Comparison of ENCODE assay signal across 22 mouse cellular contexts in the genomic region with DNA sequence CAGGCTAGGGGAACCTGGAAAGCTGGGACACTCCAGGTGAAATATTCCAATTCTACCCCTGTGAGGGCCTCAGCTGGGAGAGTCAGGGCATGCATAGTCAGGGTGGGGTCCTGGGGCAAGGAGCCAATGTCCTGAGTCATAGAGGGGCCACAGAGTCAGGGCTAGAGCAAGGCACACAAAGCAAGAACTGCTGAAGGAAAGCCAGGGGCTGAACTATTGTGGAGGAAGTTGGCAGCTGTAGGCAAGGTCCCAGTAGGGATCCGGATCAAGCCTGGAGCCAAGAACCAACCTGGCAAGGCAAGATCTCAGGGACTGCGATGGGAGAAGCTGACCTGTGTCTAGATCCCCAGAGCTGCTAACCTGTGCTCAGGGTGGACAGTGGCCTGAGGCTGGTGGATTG. TPM values are rescaled to one million over a fixed set of nuclear protein-coding genes. Genes with fewer than 3 reads are reported as not detected.
DNase-seq lines count a peak whose midpoint lies in the region; ATAC-seq and TF ChIP-seq lines count a peak whose summit lies in the region.
"Had no signal": no experiment of that assay in that cellular context is flagged by ENCODE, and none has a peak within 500 bp of the region (broad histone marks: within the 10 kb centered on the region; RNA-seq: fewer than 3 reads in every experiment).

No protein-coding gene starts in this region.

- ATAC-seq in intestine, embryonic 15.5 days = 0 out of 2 replicates have a peak, but pooled peaks have one; percentile 32
- ATAC-seq in intestine, postnatal 0 days = no peak
- ATAC-seq in stomach, embryonic 16.5 days (ENCODE audit: insufficient read depth, low FRiP score) = peak; percentile 73
- no peak for ATAC-seq in hindbrain, embryonic 12.5 days (ENCODE audit: low FRiP score)
- ATAC-seq: forebrain, embryonic 14.5 days; inflammation-experienced regulatory T-cells, adult 6 months; liver, embryonic 12.5 days; midbrain, embryonic 16.5 days had no signal

- H3K9me3 ChIP-seq in intestine, embryonic 15.5 days = no peaks in the 10 kb centered on the region
- no peaks in the 10 kb centered on the region for H3K9me3 ChIP-seq in intestine, postnatal 0 days (ENCODE audit: control insufficient read depth)
- H3K9me3 ChIP-seq in stomach, embryonic 16.5 days (replicated peaks; ENCODE audit: control insufficient read depth, low read length) = 0 out of 2 replicates have a peak, but pooled peaks cover 3% of the 10 kb centered on the region
- no peaks in the 10 kb centered on the region for H3K9me3 ChIP-seq in hindbrain, embryonic 12.5 days (replicated peaks)
- H3K9me3 ChIP-seq: embryonic facial prominence, embryonic 13.5 days; hindbrain, embryonic 13.5 days; liver, embryonic 12.5 days had no signal

- no peak overlapping the region for H3K4me3 ChIP-seq in intestine, embryonic 15.5 days (replicated peaks)
- no peak overlapping the region for H3K4me3 ChIP-seq in intestine, postnatal 0 days (ENCODE audit: low read depth, low read length)
- no peak overlapping the region for H3K4me3 ChIP-seq in stomach, embryonic 16.5 days (replicated peaks; ENCODE audit: low read length)
- H3K4me3 ChIP-seq in hindbrain, embryonic 12.5 days = no peak overlapping the region
- H3K4me3 ChIP-seq: embryonic facial prominence, embryonic 13.5 days; hindbrain, embryonic 13.5 days; left cerebral cortex, adult 2 months; limb, embryonic 12.5 days; liver, embryonic 12.5 days had no signal

- H3K9ac ChIP-seq in intestine, embryonic 15.5 days = no peak overlapping the region
- H3K9ac ChIP-seq in intestine, postnatal 0 days (ENCODE audit: low read depth, low read length) = no peak overlapping the region
- H3K9ac ChIP-seq in stomach, embryonic 16.5 days (ENCODE audit: low read length) = no peak overlapping the region
- no peak overlapping the region for H3K9ac ChIP-seq in hindbrain, embryonic 12.5 days
- H3K9ac ChIP-seq: embryonic facial prominence, embryonic 13.5 days; hindbrain, embryonic 13.5 days; limb, embryonic 12.5 days; liver, embryonic 12.5 days; lung, embryonic 14.5 days had no signal

- H3K27me3 ChIP-seq in intestine, embryonic 15.5 days (replicated peaks) = no peaks in the 10 kb centered on the region
- no peaks in the 10 kb centered on the region for H3K27me3 ChIP-seq in intestine, postnatal 0 days (replicated peaks; ENCODE audit: control insufficient read depth, insufficient read depth, low read length)
- H3K27me3 ChIP-seq in stomach, embryonic 16.5 days (ENCODE audit: control insufficient read depth, insufficient read depth, low read length) = no peaks in the 10 kb centered on the region
- no peaks in the 10 kb centered on the region for H3K27me3 ChIP-seq in hindbrain, embryonic 12.5 days
- H3K27me3 ChIP-seq: embryonic facial prominence, embryonic 13.5 days; hindbrain, embryonic 13.5 days; limb, embryonic 12.5 days; liver, embryonic 12.5 days had no signal

- no peak overlapping the region for H3K27ac ChIP-seq in intestine, embryonic 15.5 days
- no peak overlapping the region for H3K27ac ChIP-seq in intestine, postnatal 0 days (ENCODE audit: low read depth, low read length)
- peak overlapping the region; percentile 64 for H3K27ac ChIP-seq in stomach, embryonic 16.5 days (ENCODE audit: low read length)
- no peak overlapping the region for H3K27ac ChIP-seq in hindbrain, embryonic 12.5 days
- H3K27ac ChIP-seq: embryonic facial prominence, embryonic 13.5 days; hindbrain, embryonic 13.5 days; left cerebral cortex, adult 2 months; limb, embryonic 12.5 days; liver, embryonic 12.5 days had no signal

- 0 out of 2 replicates have a peak, but pooled peaks cover 2% of the 10 kb centered on the region for H3K4me1 ChIP-seq in intestine, embryonic 15.5 days (replicated peaks)
- no peaks in the 10 kb centered on the region for H3K4me1 ChIP-seq in intestine, postnatal 0 days (replicated peaks; ENCODE audit: control insufficient read depth, insufficient read depth, low read length)
- H3K4me1 ChIP-seq in stomach, embryonic 16.5 days (ENCODE audit: control insufficient read depth, insufficient read depth, low read length) = peaks cover 10% of the 10 kb centered on the region
- no peaks in the 10 kb centered on the region for H3K4me1 ChIP-seq in hindbrain, embryonic 12.5 days
- H3K4me1 ChIP-seq: embryonic facial prominence, embryonic 13.5 days; hindbrain, embryonic 13.5 days; limb, embryonic 12.5 days had no signal

- no peaks in the 10 kb centered on the region for H3K36me3 ChIP-seq in intestine, embryonic 15.5 days
- H3K36me3 ChIP-seq in intestine, postnatal 0 days (ENCODE audit: control insufficient read depth, insufficient read depth) = peaks cover 18% of the 10 kb centered on the region; the same call in 1 of the 2 replicates
- no peaks in the 10 kb centered on the region for H3K36me3 ChIP-seq in stomach, embryonic 16.5 days (ENCODE audit: control insufficient read depth, insufficient read depth, low read length)
- peaks cover 21% of the 10 kb centered on the region for H3K36me3 ChIP-seq in hindbrain, embryonic 12.5 days

- DNase-seq in cerebellum, adult 11 months = peak; percentile 64
- peak; percentile 83 for DNase-seq in cerebellum, adult 9-11 months
- no peak for DNase-seq in ovary, postnatal 10 days (ENCODE audit: low spot score)
- no peak for DNase-seq in urinary bladder, adult 18-20 months (ENCODE audit: low spot score in 2 of 2)
- DNase-seq: gastrocnemius, postnatal 25 days; kidney, postnatal 36 days; lung, embryonic 14.5 days; lung, postnatal 36 days; right cerebral cortex, postnatal 4 days; thymus, postnatal 14 days had no signal

- WGBS in intestine, embryonic 15.5 days = 86% methylated on average over 2 of the region's 2 CpGs
- WGBS in intestine, postnatal 0 days = 74% methylated on average over 2 of the region's 2 CpGs
- 65% methylated on average over 2 of the region's 2 CpGs for WGBS in stomach, embryonic 16.5 days
- 77% methylated on average over 2 of the region's 2 CpGs for WGBS in hindbrain, embryonic 12.5 days

- no peak overlapping the region for H3K4me2 ChIP-seq in intestine, embryonic 15.5 days (replicated peaks)
- H3K4me2 ChIP-seq in intestine, postnatal 0 days (replicated peaks; ENCODE audit: low read depth) = no peak overlapping the region
- H3K4me2 ChIP-seq in stomach, embryonic 16.5 days (ENCODE audit: low read depth, low read length) = no peak overlapping the region
- no peak overlapping the region for H3K4me2 ChIP-seq in hindbrain, embryonic 12.5 days (replicated peaks)
- H3K4me2 ChIP-seq: embryonic facial prominence, embryonic 13.5 days; hindbrain, embryonic 13.5 days; limb, embryonic 12.5 days; liver, embryonic 12.5 days; lung, embryonic 14.5 days had no signal

- TF ChIP-seq CTCF in intestine, postnatal 0 days (IDR thresholded peaks at IDR 0.05; ENCODE audit: low read depth) = no peak

RNA-seq across cellular contexts. Expression of gene Tpst1, which starts 9.4 kb away (rescaled TPM):
- polyA plus RNA-seq in intestine, embryonic 15.5 days (2015; fragmentation: Nextera tagmentation; extraction: Ambion mirVana) = 53.4 and 59.8 TPM in 2 replicates
- 28.7 and 29.3 TPM in 2 replicates for polyA plus RNA-seq in intestine, postnatal 0 days (2015; fragmentation: Nextera tagmentation; extraction: Ambion mirVana)
- 68.7 and 76.4 TPM in 2 replicates for polyA plus RNA-seq in stomach, embryonic 16.5 days (2015; fragmentation: Nextera tagmentation; extraction: Ambion mirVana)
- 57.0 and 62.9 TPM in 2 replicates for polyA plus RNA-seq in hindbrain, embryonic 12.5 days (2016; fragmentation: Nextera tagmentation; extraction: Ambion mirVana)

RNA-seq across cellular contexts. Expression of gene Crcp, which starts 34.7 kb away (rescaled TPM):
- polyA plus RNA-seq in intestine, embryonic 15.5 days (2015; fragmentation: Nextera tagmentation; extraction: Ambion mirVana) = 34.1 and 38.7 TPM in 2 replicates
- 39.5 and 41.6 TPM in 2 replicates for polyA plus RNA-seq in intestine, postnatal 0 days (2015; fragmentation: Nextera tagmentation; extraction: Ambion mirVana)
- polyA plus RNA-seq in stomach, embryonic 16.5 days (2015; fragmentation: Nextera tagmentation; extraction: Ambion mirVana) = 32.1 and 33.1 TPM in 2 replicates
- 53.3 and 56.0 TPM in 2 replicates for polyA plus RNA-seq in hindbrain, embryonic 12.5 days (2016; fragmentation: Nextera tagmentation; extraction: Ambion mirVana)

RNA-seq across cellular contexts. Expression of gene Asl, which starts 34.7 kb away (rescaled TPM):
- 51.4 and 65.0 TPM in 2 replicates for polyA plus RNA-seq in intestine, embryonic 15.5 days (2015; fragmentation: Nextera tagmentation; extraction: Ambion mirVana)
- polyA plus RNA-seq in intestine, postnatal 0 days (2015; fragmentation: Nextera tagmentation; extraction: Ambion mirVana) = 148 and 182 TPM in 2 replicates
- polyA plus RNA-seq in stomach, embryonic 16.5 days (2015; fragmentation: Nextera tagmentation; extraction: Ambion mirVana) = 46.5 and 47.8 TPM in 2 replicates
- polyA plus RNA-seq in hindbrain, embryonic 12.5 days (2016; fragmentation: Nextera tagmentation; extraction: Ambion mirVana) = 23.5 and 34.7 TPM in 2 replicates

Comparison
In these comparisons a context has a peak if more than half of its experiments do, and no peak if none do; other contexts are left out.
1. ATAC-seq: peak in intestine, embryonic 15.5 days (single experiment) and stomach, embryonic 16.5 days (single experiment); none in intestine, postnatal 0 days (single experiment) and hindbrain, embryonic 12.5 days (single experiment).
2. DNase-seq: peak in cerebellum, adult 11 months (single experiment) and cerebellum, adult 9-11 months (single experiment); none in ovary, postnatal 10 days (single experiment) and urinary bladder, adult 18-20 months (0 of 2).